Mouse (Mus musculus): ENCODE results near the gene Suv39h2. TPM values are rescaled to one million over a fixed set of nuclear protein-coding genes. Genes with fewer than 3 reads are reported as not detected.

Gene Suv39h2
- polyA plus RNA-seq, 1 experiment from 2014 or later, result 1.1 TPM

DNA sequence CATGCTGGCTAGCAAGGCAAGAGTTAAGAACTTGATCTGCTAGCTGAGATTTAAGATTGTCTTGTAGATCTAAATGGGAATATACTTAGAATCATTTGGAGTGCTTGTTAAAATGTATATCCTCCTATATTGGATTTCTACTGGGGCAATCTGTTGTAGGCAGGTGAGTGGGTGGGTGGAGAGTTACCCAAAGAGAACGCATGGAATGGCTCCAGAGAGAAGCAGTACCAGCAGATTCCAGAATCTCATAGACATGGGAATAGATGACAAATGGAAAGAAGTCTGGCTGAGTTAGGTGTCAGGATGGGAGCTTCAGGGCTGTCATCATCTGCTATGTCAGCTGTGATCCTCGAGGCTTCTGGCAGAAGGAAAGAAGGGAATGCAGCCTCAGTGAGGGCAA is 25.4 kb downstream of the Suv39h2 start:
- 100% methylated on average over 2 of the region's 2 CpGs for WGBS (ENCODE audit: missing documents)
- peaks cover 97% of the 10 kb centered on the region for H3K36me3 ChIP-seq (ENCODE audit: inconsistent target)
- no peak overlapping the region for H3K27ac ChIP-seq
- H3K79me2 ChIP-seq (ENCODE audit: inconsistent target), result no peaks in the 10 kb centered on the region
- no peak overlapping the region for H3K4me3 ChIP-seq (ENCODE audit: inconsistent target)

DNA sequence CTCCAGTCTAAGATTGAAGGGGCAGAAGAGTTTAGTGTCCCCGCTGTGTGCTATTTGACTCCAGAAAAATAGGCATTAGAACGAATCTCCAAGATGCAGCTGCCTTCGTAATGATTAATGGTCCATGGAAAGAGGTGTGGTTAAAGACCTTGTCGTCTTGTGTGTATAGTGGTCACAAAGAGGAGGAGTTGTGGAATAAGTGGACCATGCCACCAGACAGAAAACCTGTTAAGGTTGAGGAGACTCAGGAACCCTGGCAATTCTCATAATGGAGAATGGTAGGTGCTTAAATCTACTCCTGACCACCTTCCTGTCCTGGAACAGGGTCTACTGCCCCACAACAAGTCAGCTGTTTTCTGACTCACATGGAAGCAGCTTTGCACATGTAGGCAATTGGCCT is 28.8 kb downstream of the Suv39h2 start:
- 93% methylated on average over 4 of the region's 4 CpGs for WGBS (ENCODE audit: missing documents)
- no peak overlapping the region for H3K4me3 ChIP-seq (ENCODE audit: inconsistent target)
- no peaks in the 10 kb centered on the region for H3K79me2 ChIP-seq (ENCODE audit: inconsistent target)
- no peak overlapping the region for H3K27ac ChIP-seq
- peaks cover 99% of the 10 kb centered on the region for H3K36me3 ChIP-seq (ENCODE audit: inconsistent target)

DNA sequence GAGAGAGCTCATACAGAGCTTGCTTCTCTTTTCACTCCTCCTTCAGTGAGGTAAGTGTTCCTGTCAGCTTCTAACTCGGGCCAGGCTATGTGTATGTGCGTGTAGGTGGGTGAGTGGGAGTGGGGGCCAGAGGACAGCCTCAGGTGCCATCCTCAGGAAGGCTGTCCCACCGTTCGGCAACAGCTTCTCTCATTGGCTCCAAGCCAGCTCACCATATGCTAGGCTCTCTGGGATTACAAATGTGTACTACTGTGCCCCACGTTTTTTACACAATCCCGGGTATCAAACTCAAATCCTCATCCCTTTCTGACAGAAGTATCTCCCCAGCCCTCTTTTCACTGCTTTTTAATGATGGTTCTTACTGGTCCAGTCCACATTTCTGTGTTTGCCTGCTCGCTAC is 30.6 kb downstream of the Suv39h2 start:
- Histone ChIP-seq H3K4me3 (ENCODE audit: inconsistent target) (no peak overlapping the region), H3K36me3 (ENCODE audit: inconsistent target) (peaks cover 94% of the 10 kb centered on the region), H3K79me2 (ENCODE audit: inconsistent target) (no peaks in the 10 kb centered on the region), H3K27ac (no peak overlapping the region)
- 93% methylated on average over 6 of the region's 7 CpGs for WGBS (ENCODE audit: missing documents)

- 91% methylated on average over 7 of the region's 7 CpGs for WGBS (ENCODE audit: missing documents)
- H3K36me3 ChIP-seq (ENCODE audit: inconsistent target), result peaks cover 73% of the 10 kb centered on the region
Observed at GRCm38 (mm10) chr2:3437956-3438355, 36.9 kb downstream of the Suv39h2 start.

GRCm38 (mm10) chr2:3435369-3436061 is 39.3 kb downstream of the Suv39h2 start:
- H3K79me2 ChIP-seq (ENCODE audit: inconsistent target), result peaks cover 72% of the 10 kb centered on the region
- peaks cover 70% of the 10 kb centered on the region for H3K36me3 ChIP-seq (ENCODE audit: inconsistent target)
- H3K4me3 ChIP-seq (ENCODE audit: inconsistent target), result no peak overlapping the region
- 97% methylated on average over 6 of the region's 6 CpGs for WGBS (ENCODE audit: missing documents)
- no peak overlapping the region for H3K27ac ChIP-seq

More at GRCm38 (mm10) chr2:3437956-3438355, 36.9 kb downstream of the Suv39h2 start:
- H3K4me3 ChIP-seq (ENCODE audit: inconsistent target), result no peak overlapping the region
- H3K27ac ChIP-seq, result no peak overlapping the region
- H3K79me2 ChIP-seq (ENCODE audit: inconsistent target), result peaks cover 49% of the 10 kb centered on the region

DNA sequence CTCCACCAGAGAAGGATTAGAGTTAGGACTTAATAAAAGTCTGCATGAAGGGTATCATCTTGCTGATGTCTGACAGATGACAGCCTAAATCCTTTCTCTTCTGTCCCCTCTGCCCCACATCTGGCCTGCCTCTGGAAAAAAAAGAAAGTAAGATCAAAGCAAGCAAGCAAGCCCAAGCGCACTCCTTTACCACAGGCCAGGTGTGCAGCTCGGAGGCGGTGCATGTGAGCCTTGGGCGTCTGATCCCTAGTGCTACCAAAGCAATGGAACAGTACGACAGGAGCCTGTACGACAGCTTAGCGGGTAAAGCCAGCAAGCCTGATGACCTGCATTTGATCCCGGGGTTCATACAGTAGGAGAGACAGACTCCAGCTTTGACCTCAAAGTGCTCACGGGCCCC is 43.9 kb downstream of the Suv39h2 start:
- peaks cover 98% of the 10 kb centered on the region for H3K79me2 ChIP-seq (ENCODE audit: inconsistent target)
- no peak overlapping the region for H3K27ac ChIP-seq
- WGBS (ENCODE audit: missing documents), result 95% methylated on average over 9 of the region's 9 CpGs
- H3K36me3 ChIP-seq (ENCODE audit: inconsistent target), result peaks cover 36% of the 10 kb centered on the region
- H3K4me3 ChIP-seq (ENCODE audit: inconsistent target), result no peak overlapping the region

GRCm38 (mm10) chr2:3424579-3424910 is 50.3 kb downstream of the Suv39h2 start:
- Histone ChIP-seq H3K79me2 (ENCODE audit: inconsistent target) (peaks cover 55% of the 10 kb centered on the region), H3K36me3 (ENCODE audit: inconsistent target) (no peaks in the 10 kb centered on the region; the same call in 1 of the 2 replicates), H3K27ac (peak overlapping the region; percentile 96), H3K4me3 (ENCODE audit: inconsistent target) (peak overlapping the region; percentile 97)
- WGBS (ENCODE audit: missing documents), result 1% methylated on average over 8 of the region's 10 CpGs

- peak within 1 kb of the TSS; percentile 96 for H3K27ac ChIP-seq
- H3K79me2 ChIP-seq (ENCODE audit: inconsistent target), result peaks cover 50% of the 10 kb centered on the region
- no peaks in the 10 kb centered on the region for H3K36me3 ChIP-seq (ENCODE audit: inconsistent target)
- H3K4me3 ChIP-seq (ENCODE audit: inconsistent target), result peak within 1 kb of the TSS; percentile 97
- under 1% methylated on average over 26 of the region's 29 CpGs for WGBS (ENCODE audit: missing documents)
Observed at GRCm38 (mm10) chr2:3423841-3424578, 50.8 kb downstream of the Suv39h2 start, which contains the start of gene Dclre1c. TSS of gene Dclre1c (plus strand) at chr2:3424131.

DNA sequence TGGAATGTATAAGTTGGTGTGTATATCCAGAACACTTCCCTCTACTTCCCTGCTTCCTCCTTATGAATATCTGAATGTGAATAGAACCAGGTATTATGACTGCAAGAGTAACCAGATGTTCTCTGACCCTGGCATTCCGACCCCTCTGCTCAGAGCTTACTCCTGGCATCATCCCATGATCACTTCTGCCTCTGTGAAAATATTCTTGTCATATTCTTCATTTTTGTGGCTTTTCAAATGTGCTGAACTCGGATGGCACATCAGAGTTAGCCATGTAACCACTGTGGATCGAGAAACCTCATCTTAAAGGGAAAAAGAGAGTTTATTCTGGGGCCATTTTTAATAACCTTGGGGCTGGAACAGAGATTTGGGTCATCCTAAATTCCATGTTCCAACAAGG is 52.3 kb downstream of the Suv39h2 start, which contains the start of gene Meig1:
Gene Meig1, minus strand, starts transcription at position 101 of the 400 bp plus-strand sequence.
- 82% methylated on average over 3 of the region's 3 CpGs for WGBS (ENCODE audit: missing documents)
- Histone ChIP-seq H3K79me2 (ENCODE audit: inconsistent target) (peaks cover 35% of the 10 kb centered on the region), H3K27ac (peak within 1 kb of the TSS; percentile 96), H3K4me3 (ENCODE audit: inconsistent target) (0 out of 2 replicates have a peak within 1 kb of the TSS, but pooled peaks have one; percentile 97), H3K36me3 (ENCODE audit: inconsistent target) (no peaks in the 10 kb centered on the region)

DNA sequence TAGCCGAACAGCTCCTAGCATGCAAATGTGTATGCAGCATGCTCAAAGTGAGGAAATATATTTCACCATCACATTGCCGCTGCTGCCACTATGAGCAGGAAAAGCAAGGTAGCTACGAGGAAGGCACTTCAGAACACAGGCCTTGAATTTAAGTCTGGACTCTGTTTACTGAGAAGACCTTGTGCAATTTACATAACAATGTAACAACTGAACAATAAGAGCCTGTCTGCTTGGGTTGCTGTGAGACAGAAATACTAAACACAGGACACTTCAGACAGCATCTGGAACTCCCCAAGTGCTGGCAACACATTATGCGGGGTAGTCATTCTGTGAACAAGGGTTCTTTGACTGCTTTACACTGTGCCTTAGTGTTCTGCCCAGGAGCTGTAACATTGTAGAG is 54.7 kb downstream of the Suv39h2 start:
- Histone ChIP-seq H3K79me2 (ENCODE audit: inconsistent target) (peaks cover 11% of the 10 kb centered on the region), H3K27ac (no peak overlapping the region), H3K36me3 (ENCODE audit: inconsistent target) (no peaks in the 10 kb centered on the region), H3K4me3 (ENCODE audit: inconsistent target) (no peak overlapping the region)
- 69% methylated on average over 4 of the region's 4 CpGs for WGBS (ENCODE audit: missing documents)

GRCm38 (mm10) chr2:3418883-3419431 is 55.9 kb downstream of the Suv39h2 start:
- 1% methylated on average over 31 of the region's 38 CpGs for WGBS (ENCODE audit: missing documents)

DNA sequence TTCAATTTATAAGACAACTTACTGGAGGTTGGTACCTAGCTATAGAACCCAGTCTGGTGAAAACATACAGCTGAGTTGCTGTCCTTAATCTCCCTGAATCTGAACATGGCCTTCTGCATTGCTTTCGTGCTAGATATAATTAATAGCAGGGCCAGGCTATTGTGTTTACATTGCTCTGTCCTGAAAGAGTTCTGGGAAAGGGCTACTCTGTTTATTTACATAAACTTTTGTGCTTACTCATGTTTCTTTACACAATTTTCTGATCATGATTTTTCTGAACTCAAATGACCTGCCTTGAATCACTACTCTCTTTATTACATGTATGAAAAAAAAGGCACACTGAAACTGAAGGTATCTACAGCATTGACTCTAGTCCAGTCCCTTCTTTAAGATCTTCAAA is 59.2 kb downstream of the Suv39h2 start:
- 92% methylated on average over 1 of the region's 1 CpGs for WGBS (ENCODE audit: missing documents)
- Histone ChIP-seq H3K4me3 (ENCODE audit: inconsistent target) (no peak overlapping the region), H3K36me3 (ENCODE audit: inconsistent target) (no peaks in the 10 kb centered on the region), H3K27ac (no peak overlapping the region), H3K79me2 (ENCODE audit: inconsistent target) (no peaks in the 10 kb centered on the region)

More at GRCm38 (mm10) chr2:3418883-3419431, 55.9 kb downstream of the Suv39h2 start:
- Histone ChIP-seq H3K36me3 (ENCODE audit: inconsistent target) (no peaks in the 10 kb centered on the region), H3K27ac (peak overlapping the region; percentile 50), H3K79me2 (ENCODE audit: inconsistent target) (no peaks in the 10 kb centered on the region), H3K4me3 (ENCODE audit: inconsistent target) (peak overlapping the region; percentile 47)

DNA sequence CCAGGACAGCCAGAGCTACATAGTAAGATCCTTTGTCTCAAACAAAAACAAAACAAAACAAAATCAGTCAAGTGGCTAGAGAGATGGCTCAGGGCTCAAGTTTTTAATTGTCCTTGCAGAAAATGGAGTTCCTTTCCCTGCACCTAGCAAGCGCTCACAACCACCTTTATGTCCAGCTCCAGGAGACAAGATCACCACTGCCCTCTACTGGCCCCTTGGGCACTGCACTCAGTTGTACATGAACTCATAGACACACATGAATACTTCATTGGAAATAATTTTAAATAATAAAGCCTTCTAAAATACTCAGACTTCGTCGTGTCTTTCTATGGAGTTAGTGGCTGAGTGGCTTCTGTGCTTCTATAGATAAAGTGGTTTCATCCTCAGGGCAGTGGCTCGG is 60.6 kb downstream of the Suv39h2 start:
- WGBS (ENCODE audit: missing documents), result 60% methylated on average over 4 of the region's 4 CpGs
- Histone ChIP-seq H3K4me3 (ENCODE audit: inconsistent target) (no peak overlapping the region), H3K79me2 (ENCODE audit: inconsistent target) (no peaks in the 10 kb centered on the region), H3K27ac (no peak overlapping the region), H3K36me3 (ENCODE audit: inconsistent target) (no peaks in the 10 kb centered on the region)

- no peak overlapping the region for H3K4me3 ChIP-seq (ENCODE audit: inconsistent target)
- no peaks in the 10 kb centered on the region for H3K36me3 ChIP-seq (ENCODE audit: inconsistent target)
- WGBS (ENCODE audit: missing documents), result 57% methylated on average over 7 of the region's 7 CpGs
- H3K27ac ChIP-seq, result no peak overlapping the region
- H3K79me2 ChIP-seq (ENCODE audit: inconsistent target), result no peaks in the 10 kb centered on the region
Observed at GRCm38 (mm10) chr2:3407756-3408155, 67.1 kb downstream of the Suv39h2 start.

GRCm38 (mm10) chr2:3405981-3406380 is 68.8 kb downstream of the Suv39h2 start:
- 90% methylated on average over 4 of the region's 4 CpGs for whole genome bisulfite sequencing (ENCODE audit: missing documents)

More at GRCm38 (mm10) chr2:3405981-3406380, 68.8 kb downstream of the Suv39h2 start:
- H3K79me2 ChIP-seq (ENCODE audit: inconsistent target), result no peaks in the 10 kb centered on the region
- H3K36me3 ChIP-seq (ENCODE audit: inconsistent target), result no peaks in the 10 kb centered on the region
- no peak overlapping the region for H3K4me3 ChIP-seq (ENCODE audit: inconsistent target)
- no peak overlapping the region for H3K27ac ChIP-seq
